Mouse (Mus musculus): ENCODE data around the gene Srcap. TPM values are rescaled to one million over a fixed set of nuclear protein-coding genes. Genes with fewer than 3 reads are reported as not detected.
A peak's percentile ranks its signal among the peaks of the same experiment; 100 is the strongest.

Srcap gene
- total and polyA plus RNA-seq, 2 experiments from 2014 or later, result 16.1 to 29.3 TPM

DNA sequence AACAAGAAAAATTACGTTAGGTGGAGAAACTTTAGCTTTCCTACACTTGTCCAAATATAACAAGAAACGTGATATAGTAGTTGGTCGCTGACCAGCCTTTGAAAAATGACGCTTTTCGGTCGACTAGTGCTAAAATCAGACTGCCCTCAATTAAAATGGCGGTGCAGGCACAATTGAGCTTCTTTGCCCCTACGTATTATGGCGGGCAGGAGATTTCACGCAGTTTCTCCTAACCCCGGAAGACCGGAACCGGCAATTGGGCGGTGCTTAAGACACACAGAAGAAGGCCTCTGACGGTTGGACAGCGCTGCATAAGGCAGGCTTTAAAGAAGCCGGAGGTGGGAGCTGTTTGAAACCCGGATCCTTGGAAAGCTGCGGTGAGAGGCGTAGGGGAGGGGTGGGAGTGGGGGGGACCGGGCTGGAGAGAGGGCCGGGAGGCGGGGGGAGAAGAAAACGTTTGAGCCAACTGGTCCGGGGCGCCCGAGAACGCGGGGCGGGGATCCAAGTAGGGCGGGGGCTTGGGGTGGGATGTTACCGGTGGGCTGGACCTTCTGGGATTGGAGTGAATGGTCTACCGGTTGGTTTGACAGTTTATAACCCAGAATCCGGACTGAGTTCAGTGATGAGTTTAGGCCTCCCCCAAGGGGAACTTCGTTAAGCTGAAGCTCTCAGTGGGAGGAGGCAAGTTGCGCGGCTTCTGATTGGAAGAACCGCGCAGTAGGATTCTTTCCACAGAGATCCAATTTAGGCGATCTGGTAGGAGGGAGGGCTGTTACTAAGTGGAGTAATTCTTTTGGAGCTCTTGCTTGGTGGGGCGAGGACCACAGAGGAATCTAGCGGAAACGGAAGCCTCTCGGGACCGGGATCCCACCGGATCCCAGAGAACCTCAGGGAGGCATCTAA lies 40.8 kb upstream of the Srcap start:
- peaks cover 36% of the 10 kb centered on the region for H3K36me3 ChIP-seq (replicated peaks; ENCODE audit: control insufficient read depth, insufficient read depth, low read length)
- WGBS, result under 1% methylated on average over 46 of the region's 46 CpGs
- peak; percentile 97 for DNase-seq (ENCODE audit: low spot score)

DNA sequence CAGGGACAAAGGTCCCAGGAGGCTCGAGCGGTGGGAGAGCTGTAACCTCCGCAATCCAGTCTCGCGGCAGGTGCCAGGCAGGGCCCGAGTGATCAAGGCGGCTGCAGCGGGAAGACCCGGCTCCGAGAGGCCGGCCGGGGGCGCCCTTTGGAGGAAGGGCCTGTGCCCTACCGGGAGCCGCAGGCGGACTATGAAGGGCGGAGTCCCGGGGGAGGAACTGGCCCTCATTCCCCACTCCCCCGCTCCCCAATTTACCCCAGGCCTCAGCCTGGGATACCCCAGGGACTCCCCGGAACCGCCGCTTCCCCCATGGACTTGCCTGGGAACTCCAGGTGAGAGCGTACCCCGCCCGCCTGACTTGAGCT lies 40.2 kb upstream of the Srcap start:
- TF ChIP-seq CTCF (IDR thresholded peaks at IDR 0.05; ENCODE audit: low read depth) (no peak), EP300 (IDR thresholded peaks at IDR 0.05; ENCODE audit: low read depth) (no peak)
- Histone ChIP-seq H3K27me3 (ENCODE audit: control insufficient read depth, insufficient read depth, low read length) (no peaks in the 10 kb centered on the region), H3K36me3 (replicated peaks; ENCODE audit: control insufficient read depth, insufficient read depth, low read length) (peaks cover 42% of the 10 kb centered on the region), H3K4me1 (ENCODE audit: control insufficient read depth, insufficient read depth) (peaks cover 13% of the 10 kb centered on the region), H3K27ac (ENCODE audit: low read depth) (peak overlapping the region; percentile 95), H3K4me3 (ENCODE audit: low read depth, low read length) (peak overlapping the region; percentile 68), H3K9ac (replicated peaks; ENCODE audit: low read depth, low read length) (peak overlapping the region; percentile 95), H3K9me3 (replicated peaks; ENCODE audit: control insufficient read depth, low read length) (no peaks in the 10 kb centered on the region), H3K4me2 (ENCODE audit: low read depth, low read length) (peak overlapping the region; percentile 97)
- DNase-seq (ENCODE audit: low spot score), result peak; percentile 15
- WGBS, result 1% methylated on average over 19 of the region's 25 CpGs
- peak; percentile 36 for ATAC-seq (ENCODE audit: insufficient read depth, low read depth)

More for the DNA sequence above, 40.8 kb upstream of the Srcap start:
- no peaks in the 10 kb centered on the region for H3K27me3 ChIP-seq (ENCODE audit: control insufficient read depth, insufficient read depth, low read length)
- peak overlapping the region; percentile 95 for H3K9ac ChIP-seq (replicated peaks; ENCODE audit: low read depth, low read length)
- H3K27ac ChIP-seq (ENCODE audit: low read depth), result peak overlapping the region; percentile 95
- no peaks in the 10 kb centered on the region for H3K9me3 ChIP-seq (replicated peaks; ENCODE audit: control insufficient read depth, low read length)
- TF ChIP-seq CTCF (IDR thresholded peaks at IDR 0.05; ENCODE audit: low read depth) (no peak), EP300 (IDR thresholded peaks at IDR 0.05; ENCODE audit: low read depth) (peak; percentile 80; the same call in 1 of the 2 replicates)
- peaks cover 13% of the 10 kb centered on the region for H3K4me1 ChIP-seq (ENCODE audit: control insufficient read depth, insufficient read depth)
- peak; percentile 93 for ATAC-seq (ENCODE audit: insufficient read depth, low read depth)
- peak overlapping the region; percentile 97 for H3K4me2 ChIP-seq (ENCODE audit: low read depth, low read length)
- H3K4me3 ChIP-seq (ENCODE audit: low read depth, low read length), result peak overlapping the region; percentile 68

DNA sequence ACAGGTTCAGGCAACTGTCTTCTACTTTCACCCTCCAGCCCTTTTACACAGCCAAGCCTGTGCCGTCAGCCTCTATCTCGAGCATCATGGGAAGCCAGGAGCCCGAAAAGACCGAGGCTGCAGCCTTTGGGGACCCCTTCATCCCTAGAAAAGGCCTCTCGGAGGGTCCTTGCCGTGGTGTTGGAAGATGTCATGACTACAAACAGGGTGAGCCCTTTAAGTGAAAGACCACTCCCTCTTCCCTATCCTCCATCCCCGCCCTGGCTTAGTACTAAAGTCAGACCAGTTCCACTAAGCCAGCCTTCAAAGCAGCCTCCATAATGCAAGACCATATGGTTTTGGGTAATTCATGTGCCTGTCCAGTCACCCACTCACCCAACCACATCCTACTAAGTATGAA lies 39.7 kb upstream of the Srcap start:
- Histone ChIP-seq H3K9me3 (replicated peaks; ENCODE audit: control insufficient read depth, low read length) (no peaks in the 10 kb centered on the region), H3K4me3 (ENCODE audit: low read depth, low read length) (peak overlapping the region; percentile 68), H3K4me1 (ENCODE audit: control insufficient read depth, insufficient read depth) (peaks cover 17% of the 10 kb centered on the region), H3K27ac (ENCODE audit: low read depth) (peak overlapping the region; percentile 95), H3K4me2 (ENCODE audit: low read depth, low read length) (peak overlapping the region; percentile 97), H3K27me3 (ENCODE audit: control insufficient read depth, insufficient read depth, low read length) (no peaks in the 10 kb centered on the region), H3K9ac (replicated peaks; ENCODE audit: low read depth, low read length) (peak overlapping the region; percentile 95), H3K36me3 (replicated peaks; ENCODE audit: control insufficient read depth, insufficient read depth, low read length) (peaks cover 45% of the 10 kb centered on the region)
- DNase-seq (ENCODE audit: low spot score) (no peak), ATAC-seq (ENCODE audit: insufficient read depth, low read depth) (no peak)
- 1% methylated on average over 7 of the region's 7 CpGs for WGBS
- TF ChIP-seq CTCF (IDR thresholded peaks at IDR 0.05; ENCODE audit: low read depth) (no peak), EP300 (IDR thresholded peaks at IDR 0.05; ENCODE audit: low read depth) (no peak)

DNA sequence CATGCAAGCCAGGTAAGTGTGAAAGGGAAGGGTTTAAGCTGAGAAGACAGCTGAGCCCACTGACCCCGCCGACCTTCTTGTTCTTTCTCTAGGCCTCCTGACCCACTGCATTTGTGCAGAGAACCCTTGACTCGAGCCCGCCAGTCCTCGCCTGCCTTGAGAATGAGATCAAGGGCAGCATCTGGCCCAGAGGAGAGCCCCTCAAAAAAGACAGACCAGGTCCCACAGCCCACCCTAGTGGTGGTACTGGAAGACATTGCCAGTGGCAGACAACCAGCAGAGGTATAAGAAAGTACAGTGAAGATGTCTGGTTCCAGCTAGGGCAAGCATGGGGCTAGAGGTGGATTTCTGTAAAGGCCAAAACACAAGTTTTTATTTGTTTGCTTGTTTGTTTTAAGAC lies 38.1 kb upstream of the Srcap start:
- DNase-seq (ENCODE audit: low spot score), result no peak
- no peak overlapping the region for H3K4me3 ChIP-seq (ENCODE audit: low read depth, low read length)
- TF ChIP-seq CTCF (IDR thresholded peaks at IDR 0.05; ENCODE audit: low read depth) (no peak), EP300 (IDR thresholded peaks at IDR 0.05; ENCODE audit: low read depth) (no peak)
- no peak overlapping the region for H3K4me2 ChIP-seq (ENCODE audit: low read depth, low read length)
- no peak overlapping the region for H3K27ac ChIP-seq (ENCODE audit: low read depth)
- peaks cover 19% of the 10 kb centered on the region for H3K4me1 ChIP-seq (ENCODE audit: control insufficient read depth, insufficient read depth)
- peaks cover 37% of the 10 kb centered on the region for H3K36me3 ChIP-seq (replicated peaks; ENCODE audit: control insufficient read depth, insufficient read depth, low read length)
- 92% methylated on average over 5 of the region's 5 CpGs for WGBS
- no peaks in the 10 kb centered on the region for H3K27me3 ChIP-seq (ENCODE audit: control insufficient read depth, insufficient read depth, low read length)
- ATAC-seq (ENCODE audit: insufficient read depth, low read depth), result no peak
- no peaks in the 10 kb centered on the region for H3K9me3 ChIP-seq (replicated peaks; ENCODE audit: control insufficient read depth, low read length)
- H3K9ac ChIP-seq (replicated peaks; ENCODE audit: low read depth, low read length), result no peak overlapping the region

GRCm38 (mm10) chr7:127474378-127475070 lies 37.3 kb upstream of the Srcap start:
- ATAC-seq (ENCODE audit: insufficient read depth, low read depth) (no peak), DNase-seq (ENCODE audit: low spot score) (no peak)
- TF ChIP-seq EP300 (IDR thresholded peaks at IDR 0.05; ENCODE audit: low read depth) (no peak), CTCF (IDR thresholded peaks at IDR 0.05; ENCODE audit: low read depth) (no peak)
- Histone ChIP-seq H3K9me3 (replicated peaks; ENCODE audit: control insufficient read depth, low read length) (no peaks in the 10 kb centered on the region), H3K9ac (replicated peaks; ENCODE audit: low read depth, low read length) (no peak overlapping the region), H3K36me3 (replicated peaks; ENCODE audit: control insufficient read depth, insufficient read depth, low read length) (peaks cover 37% of the 10 kb centered on the region), H3K27ac (ENCODE audit: low read depth) (no peak overlapping the region), H3K4me1 (ENCODE audit: control insufficient read depth, insufficient read depth) (peaks cover 19% of the 10 kb centered on the region), H3K4me3 (ENCODE audit: low read depth, low read length) (no peak overlapping the region), H3K27me3 (ENCODE audit: control insufficient read depth, insufficient read depth, low read length) (no peaks in the 10 kb centered on the region), H3K4me2 (ENCODE audit: low read depth, low read length) (no peak overlapping the region)
- WGBS, result 75% methylated on average over 6 of the region's 6 CpGs
